Mouse (Mus musculus): ENCODE results near the gene Bsdc1.
"Not testable (repeated sequence)": the region's sequence is repeated elsewhere in the genome, so short reads cannot be mapped to it uniquely, and the experiment has no call there.

Bsdc1 gene

DNA sequence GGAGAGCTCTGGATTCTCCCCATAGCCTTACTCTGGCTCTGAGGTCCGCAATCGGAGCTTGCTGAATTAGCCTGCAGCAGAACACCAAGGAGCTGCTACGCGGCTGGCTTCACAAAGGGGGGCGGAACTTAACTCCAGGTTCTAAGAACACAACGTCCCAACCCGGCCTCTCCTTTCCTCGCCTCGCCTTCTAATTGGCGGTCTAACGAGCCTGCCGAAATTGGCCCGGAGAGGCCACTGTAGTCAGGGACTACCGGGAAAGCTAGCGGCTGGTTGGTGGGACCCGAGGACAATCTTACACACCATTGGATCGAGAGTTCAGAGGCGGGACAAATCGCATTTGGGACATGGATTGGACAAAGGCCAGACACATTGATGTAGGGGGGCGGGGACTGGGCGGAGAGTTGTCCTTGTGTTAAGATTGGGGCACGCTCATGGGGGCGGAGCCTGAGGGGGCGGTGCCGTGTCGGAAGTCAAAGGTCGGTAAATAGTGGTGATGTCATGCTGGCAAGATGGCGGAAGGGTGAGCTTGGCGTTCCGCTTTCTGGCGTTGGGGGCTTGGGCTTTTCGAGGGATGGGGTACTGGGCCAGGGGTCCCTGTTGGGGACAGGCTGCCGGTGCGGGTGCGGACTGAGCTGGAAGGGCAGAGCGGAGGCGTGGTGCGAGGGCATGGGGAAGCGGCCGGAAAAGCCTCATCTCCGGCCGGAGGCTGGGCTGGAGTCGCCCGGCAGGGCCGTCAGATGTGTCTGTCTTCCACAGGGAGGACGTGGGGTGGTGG, at the start of gene Bsdc1:
TSS of gene Bsdc1 (plus strand) at position 399 of the 778 bp plus-strand sequence.
- DNase-seq (ENCODE audit: inconsistent age in 2 of 2, low spot score in 1 of 2), result peak; percentile 100

- DNase-seq (ENCODE audit: inconsistent age in 2 of 2, low spot score in 1 of 2), result no peak
These were observed 45.5 kb upstream of the Bsdc1 start for GRCm38 (mm10) chr4:129415892-129416291.

GRCm38 (mm10) chr4:129416478-129416877, 44.9 kb upstream of the Bsdc1 start:
- DNase-seq (ENCODE audit: inconsistent age in 2 of 2, low spot score in 1 of 2), result no peak

- DNase-seq (ENCODE audit: inconsistent age in 2 of 2, low spot score in 1 of 2), result no peak
These were observed 43.1 kb upstream of the Bsdc1 start for GRCm38 (mm10) chr4:129418321-129418720.

DNA sequence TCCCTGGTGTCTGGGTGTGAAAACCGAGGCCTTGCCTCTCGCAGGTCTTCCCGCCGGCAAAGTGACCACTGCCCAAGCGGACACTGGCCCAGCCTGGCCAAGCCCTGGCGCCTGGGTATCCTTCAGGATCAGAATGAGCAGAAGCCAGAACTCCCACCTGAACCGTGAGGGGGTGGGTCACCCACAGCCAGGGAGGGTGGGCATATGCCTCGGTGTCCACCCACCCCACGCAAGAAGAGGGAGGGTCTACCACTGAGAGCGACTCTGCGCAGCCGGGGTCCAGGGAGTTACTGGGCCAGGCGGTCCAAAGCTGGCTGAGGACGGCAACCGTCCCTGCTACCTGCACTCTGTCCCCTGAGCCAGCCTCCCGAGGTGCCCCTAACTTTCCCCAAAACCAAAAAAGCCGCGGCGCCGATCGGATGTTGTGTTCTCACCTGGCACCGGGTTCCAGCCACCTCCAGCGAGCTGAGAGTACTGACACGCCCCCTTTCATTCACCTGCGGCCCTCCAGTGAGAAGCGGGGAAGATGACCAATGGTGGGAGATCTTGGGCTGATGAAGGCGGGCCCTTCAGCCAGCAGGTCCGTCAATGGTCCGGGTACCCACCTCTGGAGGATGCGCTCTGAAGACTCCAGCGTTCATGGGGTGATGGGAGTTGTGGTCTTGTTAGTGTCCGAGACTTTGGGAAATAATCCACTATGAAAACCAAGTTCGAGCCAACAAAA, 20.9 kb upstream of the Bsdc1 start, which contains the start of gene Zbtb8b:
TSS of gene Zbtb8b (minus strand) at position 514 of the 724 bp plus-strand sequence.
- peak; percentile 36 to 62 for DNase-seq (ENCODE audit: inconsistent age in 2 of 2, low spot score in 1 of 2)

DNA sequence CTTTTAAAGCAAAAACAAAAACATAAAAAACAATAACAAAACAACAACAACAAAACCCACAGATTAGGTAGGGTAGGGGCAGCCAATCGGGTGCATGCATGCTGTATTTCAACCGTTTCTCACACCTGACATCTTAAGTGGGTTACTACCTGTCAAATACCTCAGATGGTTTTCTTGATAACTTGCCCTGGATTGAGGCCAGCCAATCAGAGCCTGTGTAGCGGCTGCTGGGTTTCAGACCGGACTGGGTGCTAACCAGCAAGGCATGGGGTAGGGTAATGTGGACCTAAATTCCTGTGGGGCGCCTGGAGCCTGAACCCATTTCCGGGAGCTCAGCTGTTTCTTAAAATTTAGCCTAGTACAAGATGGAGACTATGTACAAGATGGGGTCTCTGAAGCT, 20.2 kb upstream of the Bsdc1 start:
- no peak for DNase-seq (ENCODE audit: inconsistent age in 2 of 2, low spot score in 1 of 2)

GRCm38 (mm10) chr4:129447360-129447759, 14.0 kb upstream of the Bsdc1 start:
- DNase-seq (ENCODE audit: inconsistent age in 2 of 2, low spot score in 1 of 2), result no peak

GRCm38 (mm10) chr4:129447778-129448563, 13.4 kb upstream of the Bsdc1 start:
- DNase-seq (ENCODE audit: inconsistent age in 2 of 2, low spot score in 1 of 2), result no peak

- DNase-seq (ENCODE audit: inconsistent age in 2 of 2, low spot score in 1 of 2), result no peak
These were observed 12.7 kb upstream of the Bsdc1 start for GRCm38 (mm10) chr4:129448713-129449112.

DNA sequence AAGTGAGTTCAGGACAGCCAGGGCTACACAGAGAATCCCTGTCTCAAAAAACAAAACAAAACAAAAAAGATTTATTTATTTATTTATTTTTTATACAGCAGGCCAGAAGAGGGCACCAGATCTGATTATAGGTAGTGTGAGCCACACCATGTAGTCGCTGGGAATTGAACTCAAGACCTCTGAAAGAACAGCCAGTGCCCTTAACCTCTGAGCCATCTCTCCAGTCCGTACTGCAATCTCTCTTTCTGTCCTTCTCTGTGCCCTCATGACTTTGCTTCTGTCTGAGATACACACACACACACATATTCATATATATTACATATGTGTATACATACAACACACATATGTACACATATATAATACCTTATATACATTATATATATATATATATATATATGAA, 10.5 kb upstream of the Bsdc1 start:
- no peak for DNase-seq (ENCODE audit: inconsistent age in 2 of 2, low spot score in 1 of 2)

DNA sequence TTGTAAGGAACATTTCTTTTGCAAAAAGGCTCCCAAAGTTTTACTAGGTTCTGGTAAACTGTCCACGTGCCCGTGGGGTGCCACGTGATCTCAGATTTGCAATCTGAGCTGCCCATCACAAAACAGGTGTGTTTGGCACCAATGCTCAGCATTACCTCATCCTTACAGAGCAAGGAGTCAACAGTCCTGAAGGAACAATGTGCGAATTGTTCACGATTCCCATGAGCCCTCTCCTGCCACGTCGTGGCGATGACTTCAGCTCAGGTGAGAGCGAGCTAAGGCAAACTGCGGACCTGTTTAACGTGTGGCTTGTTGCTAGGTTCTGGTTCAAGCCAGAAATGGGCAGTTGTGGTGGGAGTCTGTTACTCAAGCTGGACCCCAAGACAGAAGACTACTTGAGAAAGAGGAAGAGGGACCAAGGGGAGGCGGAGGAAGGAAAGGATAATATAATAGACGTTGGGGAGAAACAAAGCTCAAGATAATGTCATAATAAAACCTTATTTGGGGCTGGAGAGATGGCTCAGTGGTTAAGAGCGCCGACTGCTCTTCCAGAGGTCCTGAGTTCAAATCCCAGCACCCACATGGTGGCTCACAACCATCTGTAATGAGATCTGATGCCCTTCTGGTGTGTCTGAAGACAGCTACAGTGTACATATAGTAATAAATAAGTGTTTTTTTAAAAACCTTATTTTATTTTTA, 9.8 kb upstream of the Bsdc1 start:
- DNase-seq (ENCODE audit: inconsistent age in 2 of 2, low spot score in 1 of 2), result no peak

DNA sequence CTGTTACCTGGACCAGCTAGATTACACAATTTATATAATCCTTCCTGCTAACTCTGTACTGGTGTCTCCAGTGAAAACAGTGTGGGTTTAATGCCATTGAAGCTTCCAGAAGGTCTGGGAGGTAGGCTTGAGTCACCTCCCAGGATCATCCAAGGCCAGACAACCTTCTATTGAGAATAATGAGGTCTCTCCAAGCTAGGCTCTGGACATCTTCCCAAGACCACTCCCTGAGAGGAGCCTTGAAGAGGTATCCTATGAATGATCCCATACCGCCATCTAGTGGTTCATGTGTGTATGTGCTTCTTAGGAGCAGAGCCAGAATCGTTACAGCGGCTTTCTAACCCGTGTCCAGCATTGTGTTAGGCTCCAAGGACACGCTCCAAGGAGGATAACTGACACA, 6.1 kb upstream of the Bsdc1 start:
- DNase-seq (ENCODE audit: inconsistent age in 2 of 2, low spot score in 1 of 2), result peak; percentile 72 to 94

- no peak for DNase-seq (ENCODE audit: inconsistent age in 2 of 2, low spot score in 1 of 2)
These were observed 5.3 kb upstream of the Bsdc1 start for GRCm38 (mm10) chr4:129456126-129456525.

GRCm38 (mm10) chr4:129457311-129457710, 4.1 kb upstream of the Bsdc1 start:
- not testable (repeated sequence) for DNase-seq (ENCODE audit: inconsistent age in 2 of 2, low spot score in 1 of 2)

GRCm38 (mm10) chr4:129459726-129460125, 1.7 kb upstream of the Bsdc1 start:
- no peak for DNase-seq (ENCODE audit: inconsistent age in 2 of 2, low spot score in 1 of 2)

- no peak for DNase-seq (ENCODE audit: inconsistent age in 2 of 2, low spot score in 1 of 2)
These were observed 576 bp upstream of the Bsdc1 start for GRCm38 (mm10) chr4:129460827-129461182.

DNA sequence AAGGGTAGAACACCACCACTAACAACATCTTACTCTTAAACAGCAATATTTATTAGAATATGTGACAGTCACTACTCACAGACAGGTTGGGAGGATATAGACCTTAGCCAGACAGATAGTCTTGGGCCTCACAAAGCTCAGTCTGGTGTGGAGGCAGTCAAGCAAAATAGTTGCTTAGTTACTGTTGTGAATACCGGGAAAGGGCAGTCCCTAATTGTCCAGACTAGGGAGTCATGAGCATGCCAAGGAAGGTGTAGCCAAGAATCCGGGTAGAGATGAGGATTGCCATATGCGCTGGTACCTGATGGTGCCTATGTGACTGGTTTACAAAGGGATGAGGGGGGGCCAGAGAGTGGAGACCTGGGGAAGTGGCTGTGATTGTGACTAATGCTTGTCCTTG, 737 bp downstream of the Bsdc1 start:
- peak; percentile 19 to 76 for DNase-seq (ENCODE audit: inconsistent age in 2 of 2, low spot score in 1 of 2)

- no peak for DNase-seq (ENCODE audit: inconsistent age in 2 of 2, low spot score in 1 of 2)
These were observed 2.0 kb downstream of the Bsdc1 start for GRCm38 (mm10) chr4:129463097-129464059.

DNA sequence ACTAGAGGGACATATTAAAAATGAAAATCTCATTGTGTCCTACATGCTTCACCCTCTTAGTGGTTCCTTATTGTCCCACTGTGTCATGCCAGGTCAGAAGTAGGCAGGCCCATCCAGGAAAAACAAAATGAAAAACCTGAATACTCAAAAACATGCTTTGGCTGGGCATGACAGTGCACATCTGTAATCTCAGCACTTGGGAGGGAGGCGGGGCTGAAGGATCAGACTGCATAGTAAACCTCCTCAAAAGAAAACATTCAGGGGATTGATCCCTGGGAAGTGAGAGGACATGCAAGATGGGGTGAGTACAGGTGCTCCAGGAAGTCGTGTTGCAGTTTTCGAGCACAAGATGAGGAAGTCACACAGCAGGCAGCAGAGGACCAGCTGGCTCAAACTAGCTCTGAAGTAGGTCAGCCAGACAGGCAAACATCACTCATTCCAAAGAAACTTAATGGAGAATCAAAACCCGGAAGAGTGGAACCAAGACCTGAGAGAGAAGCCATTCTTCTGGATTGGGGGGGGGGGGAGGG, 3.0 kb downstream of the Bsdc1 start:
- DNase-seq (ENCODE audit: inconsistent age in 2 of 2, low spot score in 1 of 2), result no peak

DNA sequence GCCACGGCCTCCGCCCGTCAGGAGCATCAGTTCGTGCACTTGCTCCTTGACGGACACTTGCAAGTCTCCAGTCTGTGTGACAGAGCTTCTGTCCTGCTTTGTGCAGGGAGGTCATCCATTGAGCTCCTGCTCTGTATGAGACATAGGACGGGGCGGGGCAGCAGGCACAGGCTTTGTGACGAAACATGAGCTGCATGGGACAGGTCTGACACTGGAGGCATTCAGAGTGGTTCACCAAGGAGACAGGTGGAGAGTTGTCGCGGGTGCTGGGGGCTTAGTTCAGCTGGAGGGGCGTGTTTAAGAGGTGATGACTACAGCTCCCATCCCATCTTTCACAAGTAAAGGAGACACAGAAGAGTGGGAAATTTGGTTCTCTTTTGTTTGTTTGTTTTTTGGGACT, 14.7 kb downstream of the Bsdc1 start:
- DNase-seq (ENCODE audit: inconsistent age in 2 of 2, low spot score in 1 of 2), result no peak

Measured in adrenal gland, adult (tissue).